Mouse (Mus musculus): ENCODE results near the gene Cd3g.

DNA sequence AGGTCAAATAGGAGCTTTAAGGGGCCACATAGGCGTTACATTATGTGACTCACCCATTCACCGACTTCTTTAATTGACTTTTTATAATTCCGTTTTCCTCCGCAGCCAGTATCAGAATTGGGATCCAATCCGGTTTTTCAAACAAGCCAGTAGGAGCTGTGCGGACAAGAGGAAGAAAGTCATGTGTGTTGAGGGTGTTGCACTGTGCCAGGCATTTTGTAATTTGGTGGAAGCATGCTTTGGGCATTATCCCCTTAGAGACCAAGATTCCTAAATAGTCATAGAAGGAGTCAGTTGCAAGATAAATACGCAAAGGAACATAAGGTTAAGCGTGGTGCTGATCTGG is 59.1 kb downstream of the Cd3g start:
- TF ChIP-seq CTCF (IDR thresholded peaks at IDR 0.05): no peak
- no peak; the same call in 1 of the 2 replicates for TF ChIP-seq EP300 (IDR thresholded peaks at IDR 0.05)

Data from lung, postnatal 0 days (tissue).